9 mouse cellular contexts compared by ENCODE assay signal in the genomic region with DNA sequence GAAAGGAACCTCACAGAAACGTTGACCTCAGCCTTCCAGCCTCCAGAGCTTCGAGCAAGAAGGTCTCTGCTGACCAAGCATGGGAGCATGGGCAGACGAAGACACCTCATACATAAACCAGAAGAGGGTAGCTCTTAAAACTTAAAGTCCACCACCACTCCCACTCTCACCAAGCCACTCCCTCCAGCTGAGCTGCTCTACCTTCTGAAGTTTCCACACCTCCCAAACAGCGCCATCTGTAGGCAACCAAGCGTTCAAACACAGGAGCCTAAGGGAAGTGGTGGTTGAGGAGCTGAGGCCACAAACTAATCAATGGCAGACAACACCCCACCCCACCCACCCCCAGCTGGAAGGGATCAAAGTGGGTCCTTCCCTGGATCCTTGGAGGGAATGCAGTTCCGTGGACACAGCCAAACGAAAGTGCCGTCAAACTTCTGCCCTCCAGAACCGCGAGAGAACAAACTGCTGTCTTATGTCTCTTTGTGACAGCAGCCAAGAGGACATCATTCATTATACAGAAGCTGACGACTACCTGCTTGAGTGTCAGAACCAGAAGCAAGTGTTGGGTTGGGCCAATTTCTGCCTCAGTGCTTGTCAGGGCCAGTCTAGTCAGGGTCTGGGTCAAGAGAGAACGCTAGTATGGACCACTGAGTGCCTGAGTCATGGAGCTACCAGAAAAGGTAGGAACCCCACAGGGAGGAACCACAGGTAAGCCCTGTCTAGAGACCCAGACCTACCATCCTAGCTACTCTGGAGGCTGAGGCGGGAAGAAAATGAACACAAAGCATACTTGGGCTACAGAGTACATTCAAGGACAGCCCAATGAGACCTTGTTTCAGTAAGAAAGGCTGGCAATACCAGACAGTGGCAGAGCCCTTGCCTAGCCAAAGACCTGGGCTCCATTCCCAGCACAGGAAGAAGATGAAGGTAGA. TPM values are rescaled to one million over a fixed set of nuclear protein-coding genes. Genes with fewer than 3 reads are reported as not detected.
DNase-seq lines count a peak whose midpoint lies in the region; ATAC-seq and TF ChIP-seq lines count a peak whose summit lies in the region.
"Had no signal": no experiment of that assay in that cellular context is flagged by ENCODE, and none has a peak within 500 bp of the region (broad histone marks: within the 10 kb centered on the region; RNA-seq: fewer than 3 reads in every experiment).

No protein-coding gene starts in this region.

- TF ChIP-seq POLR2A in MEL (IDR thresholded peaks at IDR 0.05; ENCODE audit: control insufficient read depth in 1 of 2, insufficient read depth in 1 of 2, low read depth in 1 of 2, low read length in 2 of 2, poor library complexity in 1 of 2) = no peak

- no peaks in the 10 kb centered on the region for H3K9me3 ChIP-seq in MEL (replicated peaks; ENCODE audit: insufficient read depth, low read length)
- 0 out of 2 replicates have a peak, but pooled peaks cover under 1% of the 10 kb centered on the region for H3K9me3 ChIP-seq in embryonic facial prominence, embryonic 10.5 days

- TF ChIP-seq EP300 in MEL (IDR thresholded peaks at IDR 0.05; ENCODE audit: low read depth in 1 of 2, low read length in 2 of 2) = no peak

- no peaks in the 10 kb centered on the region for H3K27me3 ChIP-seq in MEL (ENCODE audit: control insufficient read depth in 1 of 2, insufficient read depth in 2 of 2, low read length in 2 of 2)
- no peaks in the 10 kb centered on the region for H3K27me3 ChIP-seq in embryonic facial prominence, embryonic 10.5 days (replicated peaks; ENCODE audit: low read depth, poor library complexity, severe bottlenecking)

- H3K4me3 ChIP-seq in MEL (ENCODE audit: control insufficient read depth in 1 of 2, insufficient read depth in 1 of 2, low read depth in 2 of 2, low read length in 2 of 2) = no peak overlapping the region
- H3K4me3 ChIP-seq in embryonic facial prominence, embryonic 10.5 days = no peak overlapping the region
- H3K4me3 ChIP-seq: erythroblast, embryonic 14.5 days had no signal

- H3K4me1 ChIP-seq in MEL (ENCODE audit: control insufficient read depth in 1 of 2, insufficient read depth in 2 of 2, low read length in 2 of 2) = no peaks in the 10 kb centered on the region
- peaks cover 40% of the 10 kb centered on the region for H3K4me1 ChIP-seq in embryonic facial prominence, embryonic 10.5 days

- ATAC-seq in neutrophil, adult 5-6 weeks (ENCODE audit: extremely low read depth, insufficient number of reproducible peaks, low FRiP score, poor library complexity, severe bottlenecking) = peak; percentile 68

- DNase-seq in kidney, adult 18-20 months = peak; percentile 21
- no peak for DNase-seq in kidney, postnatal 14 days
- peak; percentile 78 for DNase-seq in MEL (ENCODE audit: low read depth, low spot score)
- peak; percentile 40 for DNase-seq in embryonic facial prominence, embryonic 10.5 days (ENCODE audit: low spot score)
- peak; percentile 49 to 63 for DNase-seq in kidney, postnatal 36 days
- no peak for DNase-seq in urinary bladder, adult 18-20 months (ENCODE audit: low spot score in 2 of 2)
- DNase-seq in urinary bladder, adult 2 months (ENCODE audit: low spot score) = no peak

- TF ChIP-seq RAD21 in MEL (IDR thresholded peaks at IDR 0.05; ENCODE audit: low read depth, low read length) = peak; percentile 77

- no peak overlapping the region for H3K9ac ChIP-seq in MEL (ENCODE audit: control insufficient read depth, low read depth, low read length, poor library complexity, severe bottlenecking)

- H3K27ac ChIP-seq in MEL (ENCODE audit: control insufficient read depth, low read depth, low read length) = no peak overlapping the region
- H3K27ac ChIP-seq in embryonic facial prominence, embryonic 10.5 days (replicated peaks) = peak overlapping the region; percentile 80

- no peaks in the 10 kb centered on the region for H3K36me3 ChIP-seq in MEL (ENCODE audit: control insufficient read depth in 1 of 2, insufficient read depth in 2 of 2, low read length in 2 of 2)
- no peaks in the 10 kb centered on the region for H3K36me3 ChIP-seq in embryonic facial prominence, embryonic 10.5 days (replicated peaks)

- no peaks in the 10 kb centered on the region for H3K79me2 ChIP-seq in MEL (ENCODE audit: control insufficient read depth, insufficient read depth, low read length, poor library complexity)

- WGBS in embryonic facial prominence, embryonic 10.5 days = 73% methylated on average over 13 of the region's 13 CpGs

- peak; percentile 64 to 79 (median 77) for TF ChIP-seq CTCF in MEL (IDR thresholded peaks at IDR 0.05 in 2 of 3, conservative IDR thresholded peaks at IDR 0.05 in 1 of 3; ENCODE audit: control insufficient read depth in 1 of 3, insufficient read depth in 1 of 3, low read depth in 2 of 3, low read length in 3 of 3, poor library complexity in 1 of 3, severe bottlenecking in 1 of 3)

TF ChIP-seq in MEL, 35 proteins besides CTCF, POLR2A, EP300 and RAD21:
- TF ChIP-seq SIN3A (IDR thresholded peaks at IDR 0.05; ENCODE audit: low read length) (no peak), ZC3H11A (IDR thresholded peaks at IDR 0.05; ENCODE audit: low read depth, low read length) (peak; percentile 78), SMC3 (IDR thresholded peaks at IDR 0.05; ENCODE audit: low read depth, low read length) (peak; percentile 88)

RNA-seq across cellular contexts. Expression of a gene that starts 59.8 kb away (rescaled TPM):
- 618 and 676 TPM in 2 replicates for total RNA-seq in MEL (2012; rRNA removed)
- polyA plus RNA-seq in MEL (2012; ENCODE audit: insufficient read depth in 1 of 2, insufficient read length in 2 of 2, low read depth in 1 of 2, low replicate concordance in 2 of 2, missing spikeins in 1 of 2) = 100 to 1,000 TPM in 1 of 2 experiments, not detected in 1; 886 TPM
- 285 and 304 TPM in 2 replicates for polyA plus RNA-seq in embryonic facial prominence, embryonic 10.5 days (2016; fragmentation: Nextera tagmentation; extraction: Ambion mirVana)
- 79.6 and 102 TPM in 2 replicates for total RNA-seq in neutrophil, adult 5-6 weeks (2017)
- polyA plus RNA-seq in urinary bladder, adult 2 months (2012; rRNA removed) = 62.4 and 118 TPM in 2 replicates

Comparison
In these comparisons a context has a peak if more than half of its experiments do, and no peak if none do; other contexts are left out.
1. DNase-seq: peak in kidney, adult 18-20 months (single experiment), MEL (single experiment), embryonic facial prominence, embryonic 10.5 days (single experiment) and kidney, postnatal 36 days (2 of 2); none in kidney, postnatal 14 days (single experiment), urinary bladder, adult 18-20 months (0 of 2) and urinary bladder, adult 2 months (single experiment).